Mouse (Mus musculus) liver, postnatal 0 days (tissue): ENCODE results near the gene Nr1d1.

ENCODE experiments used
- CTCF ChIP-seq: sonication (generic); IDR thresholded peaks from 2 replicates; pipeline ENCODE4 v1.5.1; 2016; ENCODE audit warnings: antibody characterized with exemption, low read depth
- EP300 ChIP-seq: IDR thresholded peaks from 2 replicates; pipeline ENCODE4 v1.6.1; 2016; ENCODE audit warnings: antibody characterized with exemption, low read depth, mild to moderate bottlenecking

GRCm38 (mm10) chr11:98762756-98763501, 12.2 kb downstream of the Nr1d1 start:
- TF ChIP-seq CTCF = peak; percentile 60
- no peak for TF ChIP-seq EP300
